26 mouse cellular contexts compared by ENCODE assay signal in the genomic region with DNA sequence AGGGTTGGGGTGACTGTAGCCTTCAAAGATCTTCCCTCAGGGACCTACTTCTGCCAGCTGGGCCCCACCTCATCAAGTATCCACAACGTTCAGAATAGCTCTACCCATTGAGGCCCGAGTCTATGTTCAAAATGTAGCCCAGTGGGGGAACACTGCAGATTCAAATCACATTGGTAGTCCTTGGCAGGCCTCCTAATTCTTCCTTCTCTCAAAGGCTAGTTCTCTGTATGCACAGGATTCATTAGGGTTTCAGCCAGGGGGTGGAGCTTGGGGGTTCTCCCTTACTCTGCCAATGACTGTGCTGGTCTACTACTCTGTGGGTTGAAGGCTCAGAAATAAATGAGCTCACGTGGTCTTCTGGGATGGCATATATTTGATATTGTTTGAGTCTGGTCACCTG.
DNase-seq lines count a peak whose midpoint lies in the region; ATAC-seq and TF ChIP-seq lines count a peak whose summit lies in the region.
"Had no signal": no experiment of that assay in that cellular context is flagged by ENCODE, and none has a peak within 500 bp of the region (broad histone marks: within the 10 kb centered on the region; RNA-seq: fewer than 3 reads in every experiment).

No protein-coding gene starts in this region.

- TF ChIP-seq CTCF in brain, embryonic 14.5 days (IDR thresholded peaks at IDR 0.05; ENCODE audit: borderline replicate concordance, extremely low read depth, insufficient read depth, insufficient read length) = no peak
- no peak for TF ChIP-seq CTCF in intestine, postnatal 0 days (IDR thresholded peaks at IDR 0.05; ENCODE audit: low read depth)

- no peaks in the 10 kb centered on the region for H3K27me3 ChIP-seq in forebrain, embryonic 13.5 days
- H3K27me3 ChIP-seq in forebrain, embryonic 11.5 days (ENCODE audit: control insufficient read depth, insufficient read depth, low read length) = no peaks in the 10 kb centered on the region
- H3K27me3 ChIP-seq in intestine, postnatal 0 days (replicated peaks; ENCODE audit: control insufficient read depth, insufficient read depth, low read length) = no peaks in the 10 kb centered on the region
- H3K27me3 ChIP-seq: embryonic facial prominence, embryonic 15.5 days had no signal

- no peak for DNase-seq in forebrain, embryonic 11.5 days (ENCODE audit: low spot score)
- peak; percentile 68 for DNase-seq in heart, adult 11 months
- no peak for DNase-seq in heart, postnatal 4 days
- peak; percentile 10 to 19 for DNase-seq in layer of hippocampus, adult 8-10 months (ENCODE audit: low spot score in 2 of 2)
- DNase-seq in layer of hippocampus, postnatal 25 days (ENCODE audit: extremely low spot score in 1 of 2, low spot score in 1 of 2) = no peak
- DNase-seq in brain, embryonic 14.5 days (ENCODE audit: low read depth) = peak; percentile 72
- DNase-seq: adrenal gland, adult 8-10 months; adrenal gland, postnatal 36 days; B cell, adult 2 months; cerebellum, adult 11 months; cerebellum, adult 8-10 months; cerebellum, postnatal 14 days; embryo, embryonic 11 days; gastrocnemius, postnatal 10 days; heart, adult 2 months; heart, postnatal 14 days; kidney, adult 11 months had no signal

- H3K4me1 ChIP-seq in forebrain, embryonic 13.5 days = peaks cover 15% of the 10 kb centered on the region
- H3K4me1 ChIP-seq in forebrain, embryonic 11.5 days (replicated peaks; ENCODE audit: control insufficient read depth, insufficient read depth, low read length) = no peaks in the 10 kb centered on the region
- H3K4me1 ChIP-seq in intestine, postnatal 0 days (replicated peaks; ENCODE audit: control insufficient read depth, insufficient read depth, low read length) = no peaks in the 10 kb centered on the region
- H3K4me1 ChIP-seq: embryonic facial prominence, embryonic 15.5 days; heart, embryonic 15.5 days had no signal

- H3K36me3 ChIP-seq in forebrain, embryonic 13.5 days (ENCODE audit: poor library complexity, severe bottlenecking) = no peaks in the 10 kb centered on the region
- no peaks in the 10 kb centered on the region for H3K36me3 ChIP-seq in forebrain, embryonic 11.5 days (ENCODE audit: control insufficient read depth, insufficient read depth, low read length)
- no peaks in the 10 kb centered on the region for H3K36me3 ChIP-seq in intestine, postnatal 0 days (ENCODE audit: control insufficient read depth, insufficient read depth)
- H3K36me3 ChIP-seq: embryonic facial prominence, embryonic 15.5 days; G1E; heart, embryonic 15.5 days had no signal

- H3K9ac ChIP-seq in forebrain, embryonic 13.5 days = no peak overlapping the region
- H3K9ac ChIP-seq in forebrain, embryonic 11.5 days (ENCODE audit: low read length) = no peak overlapping the region
- H3K9ac ChIP-seq in intestine, postnatal 0 days (ENCODE audit: low read depth, low read length) = no peak overlapping the region
- H3K9ac ChIP-seq: embryonic facial prominence, embryonic 15.5 days; heart, embryonic 15.5 days had no signal

- H3K27ac ChIP-seq in forebrain, embryonic 13.5 days = no peak overlapping the region
- no peak overlapping the region for H3K27ac ChIP-seq in forebrain, embryonic 11.5 days (ENCODE audit: low read depth, low read length)
- H3K27ac ChIP-seq in intestine, postnatal 0 days (ENCODE audit: low read depth, low read length) = no peak overlapping the region
- H3K27ac ChIP-seq: embryonic facial prominence, embryonic 15.5 days; heart, adult 2 months; heart, embryonic 15.5 days had no signal

- H3K4me2 ChIP-seq in forebrain, embryonic 13.5 days = no peak overlapping the region
- no peak overlapping the region for H3K4me2 ChIP-seq in forebrain, embryonic 11.5 days (ENCODE audit: low read depth, low read length, severe bottlenecking)
- H3K4me2 ChIP-seq in intestine, postnatal 0 days (replicated peaks; ENCODE audit: low read depth) = no peak overlapping the region
- H3K4me2 ChIP-seq: embryonic facial prominence, embryonic 15.5 days; heart, embryonic 11.5 days; heart, embryonic 15.5 days had no signal

- WGBS in forebrain, embryonic 13.5 days = 65% methylated on average over 3 of the region's 3 CpGs
- WGBS in forebrain, embryonic 11.5 days = 85% methylated on average over 3 of the region's 3 CpGs
- 87% methylated on average over 3 of the region's 3 CpGs for WGBS in intestine, postnatal 0 days

- no peak overlapping the region for H3K4me3 ChIP-seq in forebrain, embryonic 13.5 days
- H3K4me3 ChIP-seq in forebrain, embryonic 11.5 days (ENCODE audit: low read depth, low read length) = no peak overlapping the region
- H3K4me3 ChIP-seq in intestine, postnatal 0 days (ENCODE audit: low read depth, low read length) = no peak overlapping the region
- H3K4me3 ChIP-seq: embryonic facial prominence, embryonic 15.5 days; erythroblast, embryonic 14.5 days; heart, adult 2 months; heart, embryonic 15.5 days had no signal

- peak; percentile 43 for ATAC-seq in forebrain, embryonic 13.5 days
- no peak for ATAC-seq in forebrain, embryonic 11.5 days (replicated peaks; ENCODE audit: low FRiP score)
- no peak for ATAC-seq in intestine, postnatal 0 days
- ATAC-seq: CD4-positive, CD25-positive, alpha-beta regulatory T cell, adult 4 months; inflammation-experienced regulatory T-cells, adult 6 months had no signal

- TF ChIP-seq POLR2A in brain, embryonic 14.5 days (IDR thresholded peaks at IDR 0.05; ENCODE audit: borderline replicate concordance, extremely low read depth, insufficient read depth, insufficient read length, poor library complexity, severe bottlenecking) = no peak

- H3K9me3 ChIP-seq in forebrain, embryonic 13.5 days (replicated peaks) = peaks cover 3% of the 10 kb centered on the region; the same call in 1 of the 2 replicates
- H3K9me3 ChIP-seq in forebrain, embryonic 11.5 days (ENCODE audit: control insufficient read depth, low read length) = no peaks in the 10 kb centered on the region
- H3K9me3 ChIP-seq in intestine, postnatal 0 days (ENCODE audit: control insufficient read depth) = no peaks in the 10 kb centered on the region
- H3K9me3 ChIP-seq: embryonic facial prominence, embryonic 15.5 days; G1E; heart, embryonic 15.5 days had no signal

Comparison
In these comparisons a context has a peak if more than half of its experiments do, and no peak if none do; other contexts are left out.
1. DNase-seq: peak in heart, adult 11 months (single experiment), layer of hippocampus, adult 8-10 months (2 of 2) and brain, embryonic 14.5 days (single experiment); none in forebrain, embryonic 11.5 days (single experiment), heart, postnatal 4 days (single experiment) and layer of hippocampus, postnatal 25 days (0 of 2).